Mouse (Mus musculus) inflammation-experienced regulatory T-cells, adult 6 months (primary cell): ENCODE data around the gene Nrde2. TPM values are rescaled to one million over a fixed set of nuclear protein-coding genes. Genes with fewer than 3 reads are reported as not detected.

Experiments
- ATAC-seq: one replicate; pipeline ENCODE4 v1.8.0; 2017
- polyA plus RNA-seq, 3 experiments: library from polyadenylated mRNA; unstranded; fragments of 100-300 nt; shearing (Covaris generic); gene quantifications; one replicate each; pipeline ENCODE4 v1.2.1; 2017

The Nrde2 gene
- polyA plus RNA-seq, 3 experiments from 2014 or later = 10.8 to 17.9 (median 15.0) TPM

DNA sequence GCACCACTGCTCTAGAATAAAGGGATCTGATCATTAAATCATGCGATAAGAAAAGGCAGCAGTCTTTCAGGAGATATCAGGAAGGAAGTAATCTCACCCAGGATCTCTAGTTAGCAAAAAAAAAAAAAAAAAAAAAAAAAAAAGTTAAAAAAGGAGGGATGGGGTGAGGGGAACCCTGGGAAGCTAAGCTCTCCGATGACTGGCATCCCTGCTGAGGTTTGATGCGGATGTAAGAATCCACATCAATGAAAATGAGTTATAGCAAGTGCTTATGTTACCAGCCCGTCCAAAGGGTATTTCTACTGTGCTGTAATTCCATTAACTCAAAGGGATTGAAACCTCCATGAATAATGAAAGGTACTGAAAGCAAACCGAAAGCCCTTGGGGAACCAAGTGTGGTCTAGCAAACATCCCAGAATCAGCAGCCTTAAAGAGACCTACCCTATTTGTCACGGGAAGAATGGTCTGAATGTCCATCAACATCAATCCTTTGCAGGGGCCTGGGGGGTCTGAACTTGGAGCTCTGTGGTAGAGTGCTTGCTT is 19.5 kb upstream of the Nrde2 start:
- ATAC-seq = no peak

DNA sequence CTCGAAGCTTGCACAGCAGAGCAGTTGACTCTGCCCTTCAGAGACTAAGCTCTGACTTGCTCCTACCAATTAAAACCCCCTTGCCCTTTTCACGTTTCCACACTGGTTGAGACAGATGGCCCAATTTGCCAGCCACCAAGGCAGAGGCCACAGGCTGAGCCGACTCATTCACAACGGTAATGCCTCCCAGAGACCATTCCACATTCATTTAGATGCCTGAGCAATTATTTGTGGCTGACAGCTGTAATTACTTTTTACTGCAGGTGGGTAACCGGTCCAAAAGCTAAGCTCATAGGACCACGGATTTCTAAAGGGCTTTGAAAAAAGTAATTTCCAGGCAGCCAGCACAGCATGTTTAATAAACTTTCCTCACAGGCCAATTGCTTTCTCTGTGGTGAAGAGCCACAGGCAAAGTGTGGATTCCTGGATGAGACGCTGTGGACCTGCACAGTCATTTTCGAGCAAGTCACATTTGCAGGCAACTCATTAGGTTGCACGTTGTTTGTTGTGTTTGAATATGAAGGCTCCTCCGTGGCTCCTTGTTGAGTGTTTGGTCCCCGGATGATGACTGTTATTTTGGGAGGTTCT is 17.1 kb upstream of the Nrde2 start:
- no peak for ATAC-seq

DNA sequence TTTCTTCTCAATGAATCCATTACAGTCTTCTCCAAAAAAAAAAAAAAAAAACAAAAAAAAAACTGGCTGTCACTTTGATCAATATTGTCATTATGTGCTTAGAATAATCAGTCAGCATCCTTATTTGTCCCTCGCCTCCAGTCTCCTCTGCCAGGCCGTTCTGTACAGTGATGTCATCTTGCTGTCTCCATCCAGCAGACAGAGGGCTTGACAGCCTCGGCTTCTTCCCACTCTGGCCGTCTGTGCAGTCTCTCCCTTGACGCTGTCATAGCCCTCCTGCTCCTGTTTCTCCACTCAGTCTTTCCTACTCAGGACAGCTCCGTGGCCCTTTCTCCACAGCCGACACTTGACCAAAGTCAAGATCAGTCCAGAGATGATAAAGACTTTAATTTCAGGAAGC is 13.0 kb upstream of the Nrde2 start:
- no peak for ATAC-seq

DNA sequence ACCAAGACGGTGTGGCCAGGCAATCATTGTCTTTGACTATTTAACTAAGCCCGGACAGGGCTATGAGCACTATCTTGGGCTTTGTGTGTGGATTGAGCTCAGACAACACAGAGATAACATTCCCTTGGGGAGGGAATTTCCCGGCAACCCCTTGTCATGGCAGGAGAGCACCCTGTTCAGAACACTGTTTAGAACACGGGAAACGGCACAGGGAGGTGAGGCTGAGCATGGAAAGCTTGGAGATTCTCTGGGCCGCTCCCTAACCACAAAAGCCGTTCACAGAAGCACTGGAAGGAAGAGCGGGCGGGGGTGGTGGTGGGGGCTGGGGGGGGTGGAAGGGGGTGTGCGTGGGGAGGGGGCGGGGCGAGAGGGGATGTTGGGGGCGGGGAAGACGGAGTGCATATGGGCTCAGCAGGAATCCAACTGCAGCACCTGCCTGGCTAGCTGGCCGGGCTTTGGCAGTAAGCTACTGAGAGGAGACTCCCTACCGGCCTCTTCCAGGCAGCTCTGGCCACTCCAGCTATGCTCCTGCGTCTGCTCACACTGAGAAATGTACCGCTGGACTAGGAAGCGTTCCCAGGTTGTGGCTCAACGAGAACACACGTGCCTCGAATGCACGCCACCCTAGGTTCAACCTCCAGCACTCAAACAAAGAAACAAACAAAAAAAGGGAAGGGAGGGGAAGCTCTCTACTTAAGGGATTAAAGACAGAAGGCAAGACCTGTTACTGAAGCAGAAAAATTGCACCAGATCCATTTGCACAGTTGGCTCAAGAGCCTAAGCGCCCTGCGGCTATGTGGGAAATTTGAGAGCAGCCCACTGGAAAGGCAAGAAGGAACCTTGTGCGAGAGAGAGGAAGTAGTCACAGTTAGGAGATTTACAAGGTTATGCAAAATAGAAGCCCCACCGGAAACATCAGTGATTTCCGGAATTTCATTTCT is 8.7 kb upstream of the Nrde2 start:
- peak; percentile 84 for ATAC-seq

DNA sequence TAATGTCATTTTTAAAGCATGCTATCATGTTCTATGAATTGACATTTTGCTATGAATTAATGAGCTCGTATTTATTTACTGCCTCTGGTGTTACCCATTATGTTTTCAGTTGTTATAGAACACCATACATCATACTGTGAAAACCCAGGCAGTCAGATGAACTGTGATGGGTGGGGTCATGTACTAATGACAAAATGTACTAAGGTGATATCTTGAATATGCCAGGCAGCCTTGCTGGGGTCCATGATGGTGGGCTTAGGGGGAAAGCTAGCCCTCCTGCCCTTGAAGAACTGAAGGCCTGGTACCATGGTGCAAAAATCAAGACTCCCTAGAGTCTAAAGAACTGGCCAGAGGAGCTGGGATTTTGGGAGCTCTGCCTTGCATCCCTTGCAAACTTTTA is 8.0 kb upstream of the Nrde2 start:
- ATAC-seq = no peak

DNA sequence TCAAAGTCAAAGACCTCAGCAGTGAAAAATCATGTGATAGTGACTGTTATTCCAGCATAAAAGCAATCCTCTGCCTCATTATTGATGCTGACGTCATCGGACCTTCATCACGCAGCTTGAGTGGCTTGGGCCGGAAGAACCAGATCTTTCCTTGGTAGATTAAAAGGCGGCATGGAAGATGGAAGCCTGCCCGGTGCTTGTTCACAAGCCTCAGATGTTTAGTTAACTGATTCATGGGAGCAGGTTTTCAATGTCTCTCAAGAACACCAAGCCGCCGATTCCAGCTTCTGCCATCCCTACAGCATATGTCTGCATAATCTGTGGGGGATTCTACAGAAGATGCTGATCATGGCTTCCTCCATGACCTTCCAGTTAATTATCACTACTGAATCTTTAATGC is 7.5 kb upstream of the Nrde2 start:
- ATAC-seq = no peak

DNA sequence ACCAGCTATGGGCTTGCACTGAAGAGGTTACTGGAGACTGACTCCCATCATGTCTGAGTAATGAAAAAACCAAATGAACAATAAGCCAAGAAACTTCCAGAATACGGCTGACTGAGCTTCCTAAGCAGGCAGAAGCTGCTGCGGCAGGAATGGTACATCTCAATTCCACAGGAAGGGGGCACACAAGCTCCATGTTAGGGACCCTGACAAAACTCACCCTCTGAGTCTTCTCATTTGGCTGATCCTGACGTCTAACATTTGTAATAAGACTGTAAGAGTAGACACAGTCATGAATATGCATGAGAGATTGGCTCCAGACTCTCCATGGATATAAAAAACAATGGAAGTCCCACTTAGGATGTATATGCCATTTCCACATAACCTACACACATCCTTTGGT is 6.7 kb upstream of the Nrde2 start:
- no peak for ATAC-seq

DNA sequence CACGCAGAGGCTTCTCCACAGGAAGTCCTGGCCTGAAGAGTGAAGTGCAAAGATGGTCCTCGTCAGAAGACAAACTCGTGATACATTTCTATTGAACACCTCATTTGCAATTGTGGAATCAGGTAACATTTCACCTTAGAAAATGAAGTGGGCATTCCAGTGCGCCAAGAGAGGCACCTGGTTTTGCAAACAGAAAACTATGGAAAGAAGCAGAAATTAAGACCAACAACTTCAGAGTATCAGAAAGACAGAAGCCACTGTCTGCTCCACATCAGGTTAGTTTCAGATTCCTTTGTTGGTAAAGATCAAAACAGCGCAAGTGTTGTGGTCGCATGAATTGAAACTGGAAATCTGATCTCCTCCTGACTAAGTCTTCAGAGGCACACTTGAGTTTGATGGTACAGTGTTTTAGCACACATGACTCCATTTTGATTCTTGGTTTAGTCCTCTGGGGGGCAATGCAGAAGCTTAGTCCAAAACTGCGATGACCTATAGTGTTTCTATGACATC is 5.6 kb upstream of the Nrde2 start:
- peak; percentile 51 for ATAC-seq

DNA sequence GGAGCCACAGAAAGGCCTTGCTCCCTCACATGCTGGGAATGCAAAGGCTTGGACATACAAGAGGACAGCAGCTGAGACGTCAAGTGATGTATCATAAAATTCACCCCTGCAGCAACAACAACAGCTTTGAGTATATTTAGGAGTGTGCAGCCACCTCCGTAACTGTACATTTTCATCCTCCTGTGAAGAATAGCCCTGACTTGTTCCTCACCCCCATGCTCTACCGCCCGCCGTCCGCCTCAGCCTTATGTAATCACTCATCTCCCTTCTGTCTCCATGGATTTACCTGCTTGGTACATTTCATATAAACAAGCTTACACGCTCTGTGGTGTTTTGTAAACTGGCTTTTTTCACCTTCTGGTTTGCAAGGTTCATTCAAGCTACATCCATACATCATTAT is 7.0 kb downstream of the Nrde2 start:
- ATAC-seq = no peak

DNA sequence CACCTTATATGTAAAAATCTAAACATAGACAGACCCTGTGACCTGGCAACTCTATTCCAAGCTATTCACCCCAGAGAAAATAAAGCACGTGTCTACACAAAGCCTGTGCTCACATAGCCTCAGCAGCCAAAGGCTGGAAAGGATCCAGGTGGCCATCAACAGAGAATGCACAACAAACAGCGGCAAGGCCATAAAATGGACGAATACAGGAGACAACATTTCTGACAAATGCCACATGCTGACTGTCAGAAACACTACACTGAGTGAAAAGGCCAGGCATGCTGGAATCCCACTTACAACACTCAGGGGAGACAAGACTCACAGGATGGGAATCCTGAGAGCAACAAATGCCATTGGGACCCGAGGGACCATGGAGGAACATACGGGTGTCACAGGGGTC is 15.2 kb downstream of the Nrde2 start:
- ATAC-seq = no peak

DNA sequence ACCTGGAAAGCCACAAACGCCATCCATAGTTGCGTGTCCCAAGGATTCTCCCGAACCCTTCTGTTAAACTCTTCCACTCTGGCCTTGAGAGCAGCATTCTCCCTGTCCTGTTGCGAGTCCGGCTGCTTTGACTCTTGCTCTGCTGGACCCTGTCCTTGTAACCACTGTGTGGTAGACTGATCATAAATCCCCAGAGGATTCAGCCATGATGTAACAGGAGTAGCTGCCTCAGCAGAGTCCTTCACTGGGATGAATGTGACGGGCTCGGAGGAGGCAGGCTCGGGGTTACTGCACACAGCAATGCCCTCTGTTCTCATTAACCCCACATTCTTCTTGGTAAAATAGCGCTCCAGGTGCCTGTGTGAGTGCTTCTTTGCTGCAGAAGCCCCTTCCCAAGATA is 15.7 kb downstream of the Nrde2 start:
- no peak for ATAC-seq

DNA sequence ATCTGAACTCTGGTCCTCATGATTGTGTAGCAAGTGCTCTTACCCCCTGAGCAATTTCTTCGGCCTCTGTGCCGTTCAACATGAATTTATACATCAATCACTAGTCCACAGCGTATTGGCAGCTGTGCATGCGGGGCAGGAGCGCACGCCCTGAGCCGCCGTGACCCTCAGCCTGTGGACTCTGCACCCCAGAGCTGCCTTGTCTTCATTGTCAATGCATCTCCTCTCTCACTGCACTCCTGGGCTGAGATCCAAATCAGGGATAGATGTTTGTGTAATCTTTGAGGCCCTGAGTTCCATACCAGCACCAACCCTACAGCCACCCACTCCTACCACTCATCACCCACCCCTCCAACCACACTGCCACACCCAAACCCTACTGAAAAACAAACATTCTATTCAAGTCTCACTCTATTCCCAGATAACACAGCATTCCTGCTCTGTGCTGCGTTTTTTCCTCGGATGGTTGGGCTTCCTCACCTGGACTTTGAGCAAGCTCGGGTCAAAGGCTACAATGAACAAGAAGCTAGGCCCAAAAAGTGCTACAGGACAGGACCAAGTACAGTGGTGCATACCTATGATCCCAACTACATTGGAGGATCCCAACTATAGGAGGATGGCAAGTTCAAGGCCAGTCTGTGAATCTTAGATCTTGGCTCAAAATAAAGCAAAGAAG is 16.5 kb downstream of the Nrde2 start:
- no peak for ATAC-seq

DNA sequence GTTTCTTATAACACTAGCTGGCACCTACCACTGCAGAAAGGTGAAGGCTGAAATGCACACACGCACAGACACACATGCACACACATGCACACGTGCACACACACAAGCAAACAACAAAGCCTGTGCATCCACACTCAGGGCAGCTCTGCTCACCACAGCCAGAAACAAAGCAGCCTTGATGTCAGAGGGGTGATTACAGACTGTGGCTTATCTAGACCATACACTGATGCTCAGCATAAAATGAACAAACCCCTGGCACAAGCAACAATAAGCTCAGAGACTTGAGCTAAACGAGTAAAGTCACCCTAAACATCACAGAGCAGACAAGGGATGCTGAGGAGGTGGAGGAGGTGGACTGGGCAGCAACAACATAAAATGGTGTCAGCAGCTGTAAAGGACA is 24.3 kb downstream of the Nrde2 start:
- ATAC-seq = no peak

DNA sequence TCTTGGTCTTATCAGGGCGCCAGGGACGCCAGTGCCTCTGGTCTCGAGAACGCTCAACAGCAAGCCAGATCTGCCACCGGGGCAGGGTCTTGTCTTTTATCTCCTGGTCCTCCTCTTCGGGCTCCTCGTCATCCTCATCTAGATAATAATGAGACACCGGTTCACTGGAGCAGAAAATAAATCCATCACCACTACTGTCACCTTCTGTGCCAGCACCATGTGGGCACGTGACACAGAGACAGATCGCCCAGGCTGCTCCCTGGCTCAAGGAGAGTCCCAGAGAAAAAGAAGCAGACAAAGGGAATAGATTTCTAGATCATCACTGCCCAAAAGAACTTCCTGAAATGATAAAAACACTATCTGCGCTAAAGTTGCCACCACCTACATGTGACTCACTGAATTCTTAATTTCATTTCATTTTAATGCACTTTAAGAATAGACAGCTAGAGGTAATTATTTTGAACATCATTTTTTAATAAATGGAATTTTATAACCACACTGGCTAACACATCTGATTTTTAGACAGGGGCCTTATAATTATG is 25.0 kb downstream of the Nrde2 start:
- ATAC-seq = no peak

DNA sequence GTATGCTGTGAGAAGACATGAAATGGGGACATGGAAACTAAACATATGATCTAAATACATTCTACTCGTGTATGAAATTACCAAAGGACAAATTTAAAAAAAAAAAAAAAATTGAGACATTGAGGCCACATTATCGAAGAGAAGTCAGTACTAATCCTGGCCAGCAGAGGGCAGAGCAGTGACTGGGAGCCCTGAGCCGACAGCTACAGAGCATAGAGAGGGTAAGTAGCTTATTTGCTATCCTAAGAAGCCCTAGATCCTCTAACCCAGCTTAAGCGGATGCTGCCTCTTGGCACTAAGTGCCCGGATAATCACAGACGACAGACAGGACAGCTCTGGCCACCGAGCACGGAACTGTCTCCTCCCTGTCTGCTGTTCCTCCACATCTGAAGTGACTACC is 27.8 kb downstream of the Nrde2 start:
- peak; percentile 58 for ATAC-seq

DNA sequence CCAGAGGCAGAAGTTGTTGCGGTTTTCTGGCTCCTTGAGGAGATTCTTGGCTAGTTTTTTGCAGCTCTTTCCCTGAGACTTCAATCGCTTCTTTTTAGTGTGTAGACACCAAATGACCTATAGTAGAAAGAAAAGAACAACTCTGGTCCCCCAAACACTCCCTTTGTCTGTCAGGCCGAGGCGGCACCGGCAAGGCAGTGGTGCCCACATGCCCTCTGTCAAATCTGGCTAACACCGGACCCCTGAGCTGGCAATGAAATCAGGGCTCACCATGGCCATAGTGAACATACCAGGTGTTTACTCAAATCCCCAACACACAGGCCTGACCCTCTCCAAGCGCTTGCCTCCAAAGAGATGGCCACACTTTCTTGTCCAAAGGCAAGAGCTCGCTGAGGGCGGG is 28.3 kb downstream of the Nrde2 start:
- no peak for ATAC-seq

DNA sequence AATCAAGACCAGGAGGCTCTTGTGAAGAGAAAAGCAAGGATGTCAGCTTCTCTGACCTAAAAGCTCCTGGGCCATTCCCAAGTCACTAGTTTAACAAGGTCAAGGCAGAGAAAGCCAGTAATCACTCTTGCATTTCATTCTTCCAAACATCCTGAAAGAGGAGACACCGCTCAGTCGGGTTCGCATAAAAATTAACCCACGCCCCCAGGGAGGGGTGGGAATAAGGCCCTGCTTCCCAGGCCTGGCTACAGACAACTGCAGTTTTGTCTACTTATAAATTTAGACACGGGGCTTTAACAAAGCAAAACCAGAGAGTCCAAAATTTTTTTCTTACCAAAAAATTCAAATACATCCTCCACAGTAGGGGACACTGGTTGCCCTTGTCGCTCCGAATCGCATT is 30.5 kb downstream of the Nrde2 start:
- no peak for ATAC-seq

DNA sequence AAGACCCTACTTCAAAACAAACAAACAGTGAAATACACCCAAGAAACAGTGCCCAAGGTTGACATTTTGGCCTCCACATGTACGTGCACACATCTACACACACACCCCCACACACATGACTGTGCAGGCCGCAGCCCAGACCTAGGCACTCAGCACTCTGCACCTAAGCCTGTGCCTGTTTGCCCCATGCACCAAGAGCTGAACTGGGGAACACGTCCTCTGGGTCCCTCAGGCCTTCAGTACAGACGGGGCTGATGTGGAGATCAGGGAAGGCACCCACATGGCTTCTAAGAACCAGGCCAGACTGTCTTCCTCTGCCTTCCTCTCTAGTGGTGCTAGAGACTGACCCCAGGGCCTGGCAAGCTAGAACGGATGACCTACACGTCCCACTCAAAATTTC is 30.9 kb downstream of the Nrde2 start:
- no peak for ATAC-seq

DNA sequence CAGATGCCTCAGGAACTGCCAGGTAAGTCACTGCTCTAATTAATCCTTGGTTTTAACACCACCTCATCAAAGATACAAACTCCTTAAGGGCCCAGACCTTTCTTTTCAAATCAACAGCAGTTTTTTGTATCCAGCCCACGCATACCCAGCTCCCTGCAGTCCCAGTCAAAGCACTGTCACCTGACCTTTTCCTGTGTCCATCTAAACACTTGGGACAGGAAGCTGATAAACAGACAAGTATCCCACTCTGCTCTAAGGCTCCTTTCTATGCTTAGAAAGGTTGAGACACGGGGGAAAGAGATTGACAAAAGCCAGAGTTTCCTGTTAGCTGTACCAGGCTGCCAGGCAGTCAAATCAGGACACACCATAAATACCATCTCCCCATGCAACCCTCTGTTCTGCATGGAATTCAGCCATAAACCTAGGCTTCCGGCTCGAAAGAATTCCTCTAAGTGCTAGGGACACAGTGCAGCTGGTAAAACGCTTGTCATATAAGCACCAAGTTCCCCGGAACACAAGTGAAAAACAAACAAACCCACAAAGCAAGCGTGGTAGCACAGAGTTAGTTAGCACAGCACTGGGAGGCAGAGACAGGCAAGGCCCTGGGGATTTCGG is 31.5 kb downstream of the Nrde2 start:
- ATAC-seq = no peak

DNA sequence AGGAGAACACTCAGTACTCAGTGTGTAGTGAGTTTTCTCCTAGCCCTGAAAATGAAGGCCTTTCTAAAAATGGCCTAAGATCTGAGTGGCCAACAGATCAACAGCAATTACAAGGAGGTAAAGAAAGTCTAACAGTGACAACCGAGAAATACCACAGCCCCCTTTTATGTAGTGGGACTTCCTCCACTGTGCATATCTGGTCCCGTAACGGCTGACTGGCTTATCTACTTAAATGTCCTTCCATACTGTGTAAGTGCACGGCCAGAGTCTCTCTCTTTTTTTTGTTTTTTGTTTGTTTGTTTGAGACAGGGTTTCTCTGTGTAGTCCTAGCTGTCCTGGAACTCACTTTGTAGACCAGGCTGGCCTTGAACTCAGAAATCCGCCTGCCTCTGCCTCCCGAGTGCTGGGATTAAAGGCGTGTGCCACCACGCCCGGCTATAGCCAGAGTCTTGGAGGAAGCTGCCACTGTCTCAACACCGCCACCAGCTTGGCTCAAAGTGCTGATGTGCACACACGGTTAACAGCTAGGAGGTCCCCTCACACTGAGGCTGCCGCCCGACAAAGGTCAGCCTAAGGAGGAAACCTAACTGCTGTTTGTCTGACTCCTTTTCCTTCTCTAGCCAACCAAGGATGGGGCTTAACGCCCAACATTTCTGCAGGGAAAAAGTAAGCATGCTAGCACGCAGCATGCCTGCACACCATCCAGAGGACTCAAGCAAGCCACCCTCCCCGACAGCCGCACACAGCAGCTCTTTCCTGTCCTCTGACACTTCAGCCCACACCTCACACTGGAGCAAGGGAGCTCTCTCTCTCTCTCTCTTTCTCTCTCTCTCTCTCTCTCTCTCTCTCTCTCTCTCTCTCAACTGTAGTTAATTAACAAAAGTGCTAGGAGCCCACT is 32.2 kb downstream of the Nrde2 start:
- ATAC-seq = no peak
